Mouse (Mus musculus) intestine, postnatal 0 days (tissue): ENCODE measurements around the gene Tdrd1. TPM values are rescaled to one million over a fixed set of nuclear protein-coding genes. Genes with fewer than 3 reads are reported as not detected.

Source experiments
- ATAC-seq: fragments of 200-750 bp; cut with Nextera tagmentation; 2 replicates; pipeline ENCODE4 v1.8.0; 2017; ENCODE audit warnings: mild to moderate bottlenecking, moderate TSS enrichment, moderate library complexity
- H3K27ac ChIP-seq: fragments of 300-500 bp; sonication (generic); 2 replicates; pipeline ENCODE4 v1.5.1; 2014; ENCODE audit warnings: mild to moderate bottlenecking, low read depth, low read length, moderate library complexity
- H3K27me3 ChIP-seq: fragments of 300-500 bp; sonication (generic); replicated peaks from 2 replicates; pipeline ENCODE4 v1.6.1; 2014; ENCODE audit warnings: low read length, mixed read lengths; ENCODE audit not compliant: control insufficient read depth, insufficient read depth
- H3K36me3 ChIP-seq: fragments of 300-500 bp; sonication (generic); 2 replicates; pipeline ENCODE4 v1.6.1; 2014; ENCODE audit warnings: mild to moderate bottlenecking, moderate library complexity; ENCODE audit not compliant: control insufficient read depth, insufficient read depth
- H3K4me1 ChIP-seq: fragments of 300-500 bp; sonication (generic); replicated peaks from 2 replicates; pipeline ENCODE4 v1.6.1; 2014; ENCODE audit warnings: antibody characterized with exemption, low read length, mixed read lengths; ENCODE audit not compliant: control insufficient read depth, insufficient read depth
- H3K4me2 ChIP-seq: fragments of 300-500 bp; sonication (generic); replicated peaks from 2 replicates; pipeline ENCODE4 v1.6.1; 2014; ENCODE audit warnings: low read depth, mild to moderate bottlenecking, moderate library complexity
- H3K4me3 ChIP-seq: fragments of 300-500 bp; sonication (generic); 2 replicates; pipeline ENCODE4 v1.5.1; 2014; ENCODE audit warnings: low read depth, low read length
- H3K9ac ChIP-seq: fragments of 300-500 bp; sonication (generic); 2 replicates; pipeline ENCODE4 v1.6.1; 2014; ENCODE audit warnings: mild to moderate bottlenecking, low read depth, low read length
- H3K9me3 ChIP-seq: fragments of 300-500 bp; sonication (generic); 2 replicates; pipeline ENCODE4 v1.6.1; 2016; ENCODE audit warnings: mixed run types; ENCODE audit not compliant: control insufficient read depth
- CTCF ChIP-seq: sonication (generic); IDR thresholded peaks from 2 replicates; pipeline ENCODE4 v1.5.1; 2016; ENCODE audit warnings: low read depth, mild to moderate bottlenecking, control low read depth, antibody characterized with exemption, moderate library complexity
- WGBS: fragments of 180-500 bp; shearing (Covaris S2); extraction: QIAGEN DNeasy Blood & Tissue Kit; methylation state at CpG from one replicate; pipeline ENCODE4 v1.1.7; 2014; 5-methylcytosine and 5-hydroxymethylcytosine counted together
- polyA plus RNA-seq: library from polyadenylated mRNA; unstranded; fragments of >200 nt; fragmentation: Nextera tagmentation; extraction: Ambion mirVana; gene quantifications from 2 replicates; pipeline ENCODE4 v1.2.1, GENCODE M21; 2015

Gene Tdrd1
- polyA plus RNA-seq, 1 experiment from 2014 or later: 0.13 TPM

DNA sequence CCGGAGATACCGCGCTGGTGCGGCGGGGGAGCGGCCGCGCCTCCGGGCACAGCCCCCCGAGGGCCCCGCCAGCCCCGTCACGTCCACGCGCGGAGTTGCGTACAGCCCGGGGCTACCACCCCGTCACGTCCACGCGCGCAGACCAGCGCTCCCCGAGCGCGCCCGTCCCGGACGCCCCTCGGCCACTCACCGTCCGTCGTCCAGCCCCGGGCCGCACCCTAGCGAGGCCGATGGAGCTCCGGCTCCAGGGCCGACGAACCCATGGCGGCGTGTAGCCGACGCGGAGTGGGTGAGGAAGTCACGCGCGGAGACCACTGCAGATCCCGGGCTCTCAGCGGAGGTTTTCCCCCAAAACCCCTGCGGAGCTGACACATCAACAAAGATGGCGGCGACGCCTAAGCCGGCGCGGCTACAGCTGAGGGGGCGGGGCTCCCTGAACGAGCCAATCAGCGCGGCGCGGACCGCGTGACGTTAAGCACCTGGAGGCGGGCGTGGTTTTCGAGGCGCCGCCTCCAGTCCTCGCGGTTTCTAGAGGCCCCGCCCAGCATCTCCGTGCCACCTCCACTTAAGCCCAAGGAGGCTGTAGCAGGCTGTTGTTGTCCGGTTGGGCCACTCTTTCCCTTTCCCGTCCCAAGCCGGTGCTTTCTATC, 4.1 kb upstream of the Tdrd1 start, which contains the start of gene Ccdc186:
Gene Ccdc186 (minus strand): TSS at position 393 of the 650 bp plus-strand sequence.
- ATAC-seq: peak; percentile 94
- Histone ChIP-seq H3K4me2 (peak within 1 kb of the TSS; percentile 74), H3K4me3 (peak within 1 kb of the TSS; percentile 95), H3K9ac (peak within 1 kb of the TSS; percentile 93), H3K9me3 (no peaks in the 10 kb centered on the region), H3K36me3 (no peaks in the 10 kb centered on the region), H3K27me3 (no peaks in the 10 kb centered on the region), H3K4me1 (0 out of 2 replicates have a peak, but pooled peaks cover 6% of the 10 kb centered on the region), H3K27ac (peak within 1 kb of the TSS; percentile 88)
- TF ChIP-seq CTCF: no peak
- under 1% methylated on average over 77 of the region's 79 CpGs for WGBS

DNA sequence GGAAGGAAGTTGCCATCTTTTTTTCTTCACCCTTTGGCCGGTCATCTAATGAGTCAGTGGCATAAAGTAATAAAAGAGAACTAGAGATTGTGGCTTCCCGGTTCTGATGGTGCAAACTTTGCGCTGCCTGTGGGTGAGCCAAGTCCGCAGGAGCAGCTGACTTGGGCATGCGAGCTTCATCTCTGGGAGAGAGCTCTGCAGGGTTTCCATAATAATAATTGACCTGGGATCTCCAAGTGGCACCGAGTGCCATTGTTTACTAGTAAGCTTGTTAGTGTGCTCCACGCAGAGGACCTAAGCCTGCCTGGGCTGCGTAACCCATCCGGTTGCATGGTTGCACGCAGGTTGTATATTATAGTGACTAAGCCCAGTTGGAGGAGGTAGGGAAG, 3.6 kb upstream of the Tdrd1 start:
- no peaks in the 10 kb centered on the region for H3K27me3 ChIP-seq
- ATAC-seq: no peak; the same call in 1 of the 2 replicates
- peak overlapping the region; percentile 95 for H3K4me3 ChIP-seq
- H3K4me1 ChIP-seq: 0 out of 2 replicates have a peak, but pooled peaks cover 6% of the 10 kb centered on the region
- TF ChIP-seq CTCF: no peak
- 0 out of 2 replicates have a peak overlapping the region, but pooled peaks have one; percentile 93 for H3K9ac ChIP-seq
- no peaks in the 10 kb centered on the region for H3K9me3 ChIP-seq
- H3K36me3 ChIP-seq: no peaks in the 10 kb centered on the region
- peak overlapping the region; percentile 74 for H3K4me2 ChIP-seq
- WGBS: 8% methylated on average over 10 of the region's 10 CpGs
- H3K27ac ChIP-seq: peak overlapping the region; percentile 88

DNA sequence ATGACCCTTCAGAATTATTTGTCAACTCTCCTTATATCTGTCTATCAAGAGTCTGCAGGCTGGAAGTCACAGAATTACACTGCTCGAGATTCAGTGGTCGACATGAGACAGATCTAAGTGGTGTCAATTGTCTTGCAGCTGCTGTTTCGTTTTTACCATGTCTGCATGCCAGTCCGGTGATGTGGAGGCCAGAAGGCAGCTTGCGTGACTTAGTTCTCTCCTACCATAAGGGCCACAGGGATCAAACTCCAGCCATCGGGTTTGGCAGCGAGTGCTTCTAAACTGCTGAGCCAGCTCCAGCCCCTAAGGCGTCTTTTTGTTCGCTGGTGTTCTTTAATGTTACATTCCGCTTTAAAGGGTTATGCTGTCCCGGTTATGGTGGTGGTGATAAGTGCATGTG, 2.3 kb downstream of the Tdrd1 start:
- no peak for ATAC-seq
- Histone ChIP-seq H3K9me3 (no peaks in the 10 kb centered on the region), H3K4me1 (no peaks in the 10 kb centered on the region), H3K27ac (no peak overlapping the region), H3K36me3 (no peaks in the 10 kb centered on the region), H3K4me2 (no peak overlapping the region), H3K27me3 (no peaks in the 10 kb centered on the region), H3K9ac (no peak overlapping the region), H3K4me3 (no peak overlapping the region)
- 84% methylated on average over 11 of the region's 11 CpGs for WGBS
- no peak for TF ChIP-seq CTCF

DNA sequence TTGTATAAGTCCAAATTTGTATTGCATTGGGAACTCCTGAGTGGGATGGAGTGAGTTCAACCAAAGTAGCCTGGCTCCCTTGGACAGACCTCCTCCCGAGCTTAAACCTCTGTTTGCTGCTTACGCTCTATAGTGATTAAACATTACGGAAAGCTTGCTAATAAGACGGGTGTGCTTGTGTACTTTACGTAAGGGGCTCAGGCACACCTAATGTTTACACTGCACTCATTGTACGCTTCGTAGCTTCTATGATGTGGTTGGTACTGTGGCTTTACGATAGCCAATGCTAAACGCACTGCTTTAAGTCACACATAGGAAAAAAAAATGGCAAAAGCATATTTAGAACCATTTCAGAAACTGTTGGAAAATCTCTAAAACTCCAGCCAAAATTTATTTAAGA, 3.3 kb downstream of the Tdrd1 start:
- H3K9ac ChIP-seq: no peak overlapping the region
- H3K4me1 ChIP-seq: no peaks in the 10 kb centered on the region
- no peaks in the 10 kb centered on the region for H3K9me3 ChIP-seq
- no peaks in the 10 kb centered on the region for H3K27me3 ChIP-seq
- no peak overlapping the region for H3K4me2 ChIP-seq
- TF ChIP-seq CTCF: no peak
- no peaks in the 10 kb centered on the region for H3K36me3 ChIP-seq
- H3K4me3 ChIP-seq: no peak overlapping the region
- 46% methylated on average over 9 of the region's 9 CpGs for WGBS
- no peak overlapping the region for H3K27ac ChIP-seq
- ATAC-seq: no peak

GRCm38 (mm10) chr19:56830163-56830562, 4.2 kb downstream of the Tdrd1 start:
- 85% methylated on average over 4 of the region's 4 CpGs for WGBS
- no peak for ATAC-seq

GRCm38 (mm10) chr19:56835340-56835739, 9.3 kb downstream of the Tdrd1 start:
- Histone ChIP-seq H3K4me1 (no peaks in the 10 kb centered on the region), H3K4me3 (no peak overlapping the region), H3K9ac (no peak overlapping the region), H3K27ac (no peak overlapping the region), H3K27me3 (no peaks in the 10 kb centered on the region), H3K36me3 (no peaks in the 10 kb centered on the region), H3K9me3 (no peaks in the 10 kb centered on the region), H3K4me2 (no peak overlapping the region)
- 40% methylated on average over 9 of the region's 9 CpGs for WGBS
- 0 out of 2 replicates have a peak, but pooled peaks have one; percentile 47 for ATAC-seq
- no peak for TF ChIP-seq CTCF

More at GRCm38 (mm10) chr19:56830163-56830562, 4.2 kb downstream of the Tdrd1 start:
- Histone ChIP-seq H3K36me3 (no peaks in the 10 kb centered on the region), H3K4me3 (no peak overlapping the region), H3K27ac (no peak overlapping the region), H3K4me1 (no peaks in the 10 kb centered on the region), H3K9me3 (no peaks in the 10 kb centered on the region), H3K4me2 (no peak overlapping the region), H3K27me3 (no peaks in the 10 kb centered on the region), H3K9ac (no peak overlapping the region)
- no peak for TF ChIP-seq CTCF
